Mouse (Mus musculus) liver, embryonic 14.5 days (tissue): Measurements from ENCODE around the gene Tbca. TPM values are rescaled to one million over a fixed set of nuclear protein-coding genes. Genes with fewer than 3 reads are reported as not detected.

Experiments
- ATAC-seq: fragments of 200-750 bp; cut with Nextera tagmentation; 2 replicates; pipeline ENCODE4 v1.8.0; 2017; ENCODE audit warnings: moderate number of reproducible peaks, mild to moderate bottlenecking, moderate library complexity; ENCODE audit not compliant: insufficient read depth
- DNase-seq, 3 experiments: peaks; one replicate each; pipeline ENCODE4 v3.0.0-alpha.2; 2012 to 2013; ENCODE audit warnings: low read depth in 3 of 3, low spot score in 3 of 3
- H3K27ac ChIP-seq: fragments of 300-500 bp; sonication (generic); 2 replicates; pipeline ENCODE4 v1.5.1; 2014; ENCODE audit warnings: moderate library complexity, mild to moderate bottlenecking, control low read depth, inconsistent platforms
- H3K27me3 ChIP-seq: fragments of 300-500 bp; sonication (generic); 2 replicates; pipeline ENCODE4 v1.6.1; 2014; ENCODE audit warnings: mild to moderate bottlenecking, low read length, moderate library complexity; ENCODE audit not compliant: control insufficient read depth, insufficient read depth
- H3K36me3 ChIP-seq: fragments of 300-500 bp; sonication (generic); replicated peaks from 2 replicates; pipeline ENCODE4 v1.6.1; 2014; ENCODE audit warnings: low read depth; ENCODE audit not compliant: control insufficient read depth, insufficient read depth
- H3K4me1 ChIP-seq, 2 experiments: fragments of 200-500 bp in 1 of 2; fragments of 300-500 bp in 1 of 2; sonication (generic) in 1 of 2; replicated peaks; 2 replicates each; pipeline ENCODE4 v1.6.1; 2012 to 2014; ENCODE audit warnings: antibody characterized with exemption in 1 of 2, inconsistent platforms in 1 of 2, low read length in 1 of 2; ENCODE audit not compliant: control insufficient read depth in 2 of 2, insufficient read depth in 2 of 2
- H3K4me2 ChIP-seq: fragments of 300-500 bp; sonication (generic); 2 replicates; pipeline ENCODE4 v1.6.1; 2014; ENCODE audit warnings: low read depth, mild to moderate bottlenecking, control low read depth, moderate library complexity
- H3K4me3 ChIP-seq, 2 experiments: fragments of 200-500 bp in 1 of 2; fragments of 300-500 bp in 1 of 2; sonication (generic) in 1 of 2; 2 replicates each; pipeline ENCODE4 v1.5.1; 2012 to 2014; ENCODE audit warnings: low read depth in 2 of 2, low read length in 2 of 2, mild to moderate bottlenecking in 2 of 2, control low read depth in 1 of 2, inconsistent platforms in 1 of 2, moderate library complexity in 1 of 2; ENCODE audit not compliant: insufficient read depth in 1 of 2
- H3K9ac ChIP-seq: fragments of 300-500 bp; sonication (generic); replicated peaks from 2 replicates; pipeline ENCODE4 v1.6.1; 2014; ENCODE audit warnings: mild to moderate bottlenecking, control low read depth, moderate library complexity
- H3K9me3 ChIP-seq: fragments of 300-500 bp; sonication (generic); 2 replicates; pipeline ENCODE4 v1.6.1; 2016; ENCODE audit warnings: low read length, mixed read lengths; ENCODE audit not compliant: control insufficient read depth
- CTCF ChIP-seq: IDR thresholded peaks from 2 replicates; pipeline ENCODE4 v1.5.1; 2016; ENCODE audit warnings: antibody characterized with exemption, low read depth, control low read depth
- EP300 ChIP-seq: IDR thresholded peaks from 2 replicates; pipeline ENCODE4 v1.6.1; 2016; ENCODE audit warnings: antibody characterized with exemption, low read depth
- WGBS: fragments of 180-500 bp; shearing (Covaris S2); extraction: QIAGEN DNeasy Blood & Tissue Kit; methylation state at CpG from one replicate; pipeline ENCODE4 v1.1.7; 2014; ENCODE audit not compliant: insufficient replicate concordance; 5-methylcytosine and 5-hydroxymethylcytosine counted together
- polyA plus RNA-seq, 2 experiments: library from polyadenylated mRNA; depleted of rRNA in 1 of 2; stranded (reverse) in 1 of 2; unstranded in 1 of 2; fragments of >200 nt; fragmentation: Nextera tagmentation in 1 of 2; extraction: Ambion mirVana in 1 of 2; gene quantifications; 2 replicates each; pipeline versions ENCODE4 v1.2.1 to v1.2.3; 2012 to 2014

Tbca gene
- polyA plus RNA-seq (2012; rRNA removed): 38.9 and 152 TPM in 2 replicates
- 115 and 123 TPM in 2 replicates for polyA plus RNA-seq (2014; fragmentation: Nextera tagmentation; extraction: Ambion mirVana)

DNA sequence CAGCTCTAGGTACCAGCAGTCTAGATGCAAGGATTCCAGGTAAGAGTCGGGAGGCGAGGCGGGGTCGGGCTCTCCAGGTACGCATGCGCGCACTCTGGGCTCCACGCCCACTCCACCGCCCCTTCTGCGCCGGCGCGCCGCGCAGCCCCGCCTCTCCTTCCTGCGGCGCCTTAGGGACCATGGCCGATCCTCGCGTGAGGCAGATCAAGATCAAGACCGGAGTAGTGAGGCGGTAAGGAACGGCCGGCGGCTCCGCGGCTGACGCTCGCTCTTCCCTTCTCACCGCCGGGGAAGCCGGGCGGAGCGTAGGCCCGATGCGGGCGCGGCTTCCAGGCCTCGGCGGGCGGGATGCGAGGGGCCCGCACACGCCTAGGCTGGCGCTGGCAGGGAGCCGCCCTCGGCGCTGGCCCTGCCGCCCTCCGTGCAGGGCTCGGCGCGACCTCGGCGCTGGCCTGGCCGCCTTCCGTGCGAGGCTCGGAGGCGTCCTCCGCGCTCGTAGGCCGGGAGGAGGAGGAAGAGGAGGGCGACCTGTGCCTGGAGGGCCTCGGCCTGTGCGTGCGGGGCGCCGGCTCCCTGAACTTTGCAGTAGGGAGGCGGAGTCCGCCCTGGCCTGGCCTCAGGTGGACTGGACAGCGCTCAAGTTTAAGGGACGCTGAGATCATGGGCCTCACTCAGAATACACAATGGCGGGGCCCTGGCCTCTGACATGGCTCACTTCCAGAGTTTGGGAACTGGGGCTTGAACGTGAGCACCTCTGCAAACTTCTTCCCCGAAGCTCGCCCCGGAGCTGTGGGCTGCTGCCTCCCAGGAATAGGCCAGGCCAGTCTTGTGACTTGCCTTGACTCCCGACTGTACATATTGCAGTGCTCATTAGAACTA lies at the start of gene Tbca:
TSS of gene Tbca (plus strand) at position 140 of the 879 bp plus-strand sequence.
- TF ChIP-seq EP300 (no peak), CTCF (no peak)
- peak within 1 kb of the TSS; percentile 93 for H3K9ac ChIP-seq
- no peaks in the 10 kb centered on the region for H3K36me3 ChIP-seq
- H3K27ac ChIP-seq: peak within 1 kb of the TSS; percentile 85
- peak within 1 kb of the TSS; percentile 84 to 95 for H3K4me3 ChIP-seq
- no peaks in the 10 kb centered on the region for H3K27me3 ChIP-seq
- H3K4me1 ChIP-seq: peaks cover 7 to 8% of the 10 kb centered on the region in 2 experiments
- H3K4me2 ChIP-seq: peak within 1 kb of the TSS; percentile 81
- DNase-seq (peak; percentile 69 to 80 (median 73)), ATAC-seq (peak; percentile 96)
- WGBS: under 1% methylated on average over 80 of the region's 81 CpGs
- no peaks in the 10 kb centered on the region for H3K9me3 ChIP-seq

DNA sequence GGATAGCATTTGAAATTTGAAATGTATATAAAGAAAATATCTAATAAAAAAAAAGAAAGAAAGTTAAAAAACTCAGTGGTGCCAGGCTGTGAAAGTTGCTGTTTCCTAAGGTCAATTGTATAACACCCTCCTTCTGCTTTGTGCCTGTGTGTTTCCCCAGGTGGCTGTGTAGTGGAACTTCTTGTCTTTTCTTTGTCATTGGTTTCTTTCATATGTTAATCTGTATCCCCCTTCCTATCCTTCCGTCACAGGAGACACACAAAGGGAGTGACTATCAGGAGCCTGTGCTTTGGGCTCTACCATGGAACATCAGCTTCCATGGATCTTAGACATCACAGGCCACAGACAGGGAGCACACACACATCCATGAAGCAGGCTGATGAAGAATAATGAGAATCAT lies 43.5 kb upstream of the Tbca start:
- H3K4me2 ChIP-seq: no peak overlapping the region
- H3K9ac ChIP-seq: no peak overlapping the region
- H3K4me3 ChIP-seq: no peak overlapping the region
- H3K27ac ChIP-seq: no peak overlapping the region
- WGBS: 56% methylated on average over 1 of the region's 1 CpGs
- H3K27me3 ChIP-seq: no peaks in the 10 kb centered on the region
- ATAC-seq (no peak), DNase-seq (no peak)
- TF ChIP-seq CTCF: no peak
- TF ChIP-seq EP300: no peak
- H3K9me3 ChIP-seq: no peaks in the 10 kb centered on the region
- no peaks in the 10 kb centered on the region for H3K4me1 ChIP-seq
- no peaks in the 10 kb centered on the region for H3K36me3 ChIP-seq

DNA sequence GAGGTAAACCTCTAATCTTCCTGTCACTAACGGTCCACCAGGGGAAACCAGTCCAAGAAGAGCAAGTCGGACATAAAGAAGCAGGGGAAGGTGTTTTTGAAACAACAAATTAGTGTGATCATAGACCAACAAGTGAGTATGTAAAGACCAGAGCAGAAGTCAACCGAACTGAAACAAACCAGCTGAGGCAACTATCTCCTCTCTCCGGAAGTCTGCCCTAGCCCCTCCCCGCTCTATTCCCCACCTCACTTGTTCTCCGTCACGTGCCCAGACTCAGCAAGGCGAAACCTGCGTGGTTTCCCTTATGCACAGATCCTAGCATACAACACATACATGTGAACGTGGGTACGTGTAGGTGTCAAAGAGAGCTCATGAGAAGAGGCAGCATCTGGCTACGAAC lies 22.9 kb upstream of the Tbca start:
- Histone ChIP-seq H3K36me3 (no peaks in the 10 kb centered on the region), H3K9me3 (no peaks in the 10 kb centered on the region), H3K4me3 (no peak overlapping the region), H3K4me1 (no peaks in the 10 kb centered on the region), H3K4me2 (no peak overlapping the region), H3K27me3 (no peaks in the 10 kb centered on the region), H3K9ac (no peak overlapping the region), H3K27ac (no peak overlapping the region)
- TF ChIP-seq CTCF (no peak), EP300 (no peak)
- no peak for DNase-seq
- ATAC-seq: no peak
- WGBS: 66% methylated on average over 12 of the region's 12 CpGs

DNA sequence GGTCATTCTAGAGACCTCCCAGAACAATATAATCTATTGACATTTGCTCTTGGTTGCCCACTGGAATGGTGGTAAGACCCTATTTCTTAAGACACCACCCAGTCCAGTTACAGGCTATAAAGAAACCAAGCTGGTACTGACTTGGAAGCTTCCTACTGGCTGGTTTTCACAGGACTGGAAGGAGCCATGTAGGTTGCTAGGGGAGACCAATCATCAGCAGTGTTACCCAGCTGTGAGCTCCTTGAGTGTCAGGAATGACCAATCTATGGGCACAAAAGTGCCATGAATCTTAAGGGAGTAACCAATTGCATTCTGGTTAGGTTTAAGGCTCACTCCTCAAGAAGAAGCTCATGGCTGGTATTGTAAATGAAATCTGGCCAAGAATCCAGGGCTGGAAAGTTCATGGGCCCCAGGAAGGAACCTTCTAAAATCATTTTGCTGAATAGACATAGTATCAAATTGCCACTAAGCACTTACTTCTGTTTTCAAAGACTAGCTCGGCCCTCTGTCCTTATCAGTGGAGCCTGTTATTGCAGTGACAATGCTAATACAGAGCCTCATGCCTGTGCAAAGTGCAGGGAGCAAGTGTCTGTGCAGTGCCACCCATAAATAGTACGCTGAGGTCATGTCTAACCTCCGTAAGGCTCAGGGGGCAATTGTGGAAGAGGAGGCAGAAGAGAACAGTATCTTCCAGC lies 20.1 kb upstream of the Tbca start:
- WGBS: 28% methylated on average over 3 of the region's 3 CpGs

DNA sequence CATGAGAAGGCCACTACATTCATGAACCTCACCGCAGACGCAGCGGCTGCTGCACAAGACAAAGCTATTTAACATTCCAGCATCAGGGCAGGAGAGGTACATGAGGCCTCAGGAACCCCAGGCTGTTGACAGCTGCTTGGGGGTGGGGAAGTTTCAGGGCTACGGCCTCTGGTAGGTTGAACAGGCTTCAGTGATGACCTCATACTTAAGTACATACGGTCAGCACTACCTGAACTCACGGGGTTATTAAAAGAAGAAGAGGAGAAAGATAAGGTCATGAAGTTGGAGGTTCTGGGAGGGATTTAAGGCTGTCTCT lies 19.6 kb upstream of the Tbca start:
- Histone ChIP-seq H3K4me2 (no peak overlapping the region), H3K4me3 (no peak overlapping the region), H3K27me3 (no peaks in the 10 kb centered on the region), H3K9ac (no peak overlapping the region), H3K9me3 (no peaks in the 10 kb centered on the region), H3K27ac (no peak overlapping the region), H3K4me1 (no peaks in the 10 kb centered on the region), H3K36me3 (no peaks in the 10 kb centered on the region)
- DNase-seq (no peak), ATAC-seq (no peak)
- 62% methylated on average over 6 of the region's 6 CpGs for WGBS
- TF ChIP-seq EP300: no peak
- no peak for TF ChIP-seq CTCF

More for the DNA sequence above, 20.1 kb upstream of the Tbca start:
- no peak overlapping the region for H3K9ac ChIP-seq
- H3K27ac ChIP-seq: no peak overlapping the region
- H3K27me3 ChIP-seq: no peaks in the 10 kb centered on the region
- DNase-seq (no peak), ATAC-seq (no peak)
- no peaks in the 10 kb centered on the region for H3K4me1 ChIP-seq
- no peak for TF ChIP-seq CTCF
- no peak for TF ChIP-seq EP300
- H3K4me3 ChIP-seq: no peak overlapping the region
- H3K36me3 ChIP-seq: no peaks in the 10 kb centered on the region
- H3K4me2 ChIP-seq: no peak overlapping the region
- H3K9me3 ChIP-seq: no peaks in the 10 kb centered on the region
